Comparison of ENCODE assay signal across 8 mouse cellular contexts in the genomic region with DNA sequence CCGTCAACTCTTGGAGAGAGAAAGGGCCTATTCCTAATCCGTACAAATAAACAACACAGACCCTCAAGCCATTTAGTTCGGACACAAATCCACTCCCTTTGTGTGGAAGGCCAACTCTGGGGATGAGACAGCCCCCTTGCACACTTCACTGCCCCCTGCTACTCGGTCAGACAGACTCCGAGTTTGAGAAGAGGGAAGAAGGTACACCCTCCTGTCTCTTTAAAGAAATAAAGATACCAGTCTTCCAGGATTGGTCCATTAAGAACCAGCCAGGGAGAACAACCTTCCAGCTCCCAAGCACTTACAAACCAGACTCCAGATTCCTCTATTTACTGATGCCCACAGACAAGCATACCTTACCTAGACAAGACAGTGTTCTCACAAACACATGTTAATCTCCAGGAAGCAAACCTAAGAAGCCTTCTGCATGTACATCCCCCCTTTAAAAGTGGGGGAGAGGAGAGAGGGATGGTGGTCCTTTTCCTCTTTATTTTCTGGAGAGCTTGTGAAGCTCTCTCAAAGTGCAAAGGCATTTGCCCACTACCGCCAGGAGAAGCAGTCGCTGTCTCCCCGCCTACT.
DNase-seq lines count a peak whose midpoint lies in the region; ATAC-seq and TF ChIP-seq lines count a peak whose summit lies in the region.

No protein-coding gene starts in this region.

- H3K27me3 ChIP-seq in embryonic facial prominence, embryonic 10.5 days (replicated peaks; ENCODE audit: low read depth, poor library complexity, severe bottlenecking), result no peaks in the 10 kb centered on the region
- 0 out of 2 replicates have a peak, but pooled peaks cover 4% of the 10 kb centered on the region for H3K27me3 ChIP-seq in intestine, embryonic 14.5 days (replicated peaks; ENCODE audit: control insufficient read depth, insufficient read depth, low read length)
- no peaks in the 10 kb centered on the region for H3K27me3 ChIP-seq in thymus, adult 2 months (ENCODE audit: control insufficient read depth, insufficient read depth, low read length)

- peak overlapping the region; percentile 58 for H3K4me3 ChIP-seq in embryonic facial prominence, embryonic 10.5 days
- peak overlapping the region; percentile 21 for H3K4me3 ChIP-seq in intestine, embryonic 14.5 days (ENCODE audit: low read depth, low read length)
- H3K4me3 ChIP-seq in thymus, adult 2 months (ENCODE audit: control insufficient read depth, insufficient read depth, low read length), result no peak overlapping the region

- WGBS in embryonic facial prominence, embryonic 10.5 days, result 6% methylated on average over 8 of the region's 8 CpGs
- 24% methylated on average over 8 of the region's 8 CpGs for WGBS in intestine, embryonic 14.5 days
- WGBS in thymus, adult 2 months, result 66% methylated on average over 8 of the region's 8 CpGs

- H3K9ac ChIP-seq in intestine, embryonic 14.5 days (ENCODE audit: low read length), result no peak overlapping the region

- H3K27ac ChIP-seq in embryonic facial prominence, embryonic 10.5 days (replicated peaks), result peak overlapping the region; percentile 94
- H3K27ac ChIP-seq in intestine, embryonic 14.5 days (ENCODE audit: low read depth), result peak overlapping the region; percentile 64
- H3K27ac ChIP-seq in thymus, adult 2 months (ENCODE audit: control insufficient read depth, insufficient read depth, low read length), result no peak overlapping the region

- DNase-seq in layer of hippocampus, adult 9-10 months (ENCODE audit: low spot score), result peak; percentile 24
- no peak for DNase-seq in layer of hippocampus, adult 18-20 months (ENCODE audit: low spot score in 2 of 2)
- peak; percentile 30 for DNase-seq in embryonic facial prominence, embryonic 10.5 days (ENCODE audit: low spot score)
- no peak for DNase-seq in intestine, embryonic 14.5 days (ENCODE audit: low spot score)
- peak; percentile 46 for DNase-seq in neural tube, embryonic 10.5 days (ENCODE audit: extremely low spot score, low spot score)
- DNase-seq in MN1 (ENCODE audit: low spot score), result no peak
- no peak for DNase-seq in thymus, adult 2 months

- no peaks in the 10 kb centered on the region for H3K9me3 ChIP-seq in embryonic facial prominence, embryonic 10.5 days
- H3K9me3 ChIP-seq in intestine, embryonic 14.5 days (ENCODE audit: control insufficient read depth, low read length), result no peaks in the 10 kb centered on the region

- peaks cover 48% of the 10 kb centered on the region for H3K4me1 ChIP-seq in embryonic facial prominence, embryonic 10.5 days
- peaks cover 6% of the 10 kb centered on the region; the same call in 1 of the 2 replicates for H3K4me1 ChIP-seq in intestine, embryonic 14.5 days (replicated peaks; ENCODE audit: control insufficient read depth, insufficient read depth, low read length)
- no peaks in the 10 kb centered on the region for H3K4me1 ChIP-seq in thymus, adult 2 months (replicated peaks; ENCODE audit: control insufficient read depth, insufficient read depth, low read length)

- no peaks in the 10 kb centered on the region for H3K36me3 ChIP-seq in embryonic facial prominence, embryonic 10.5 days (replicated peaks)
- no peaks in the 10 kb centered on the region for H3K36me3 ChIP-seq in intestine, embryonic 14.5 days (ENCODE audit: control insufficient read depth, insufficient read depth, low read length)
- no peaks in the 10 kb centered on the region for H3K36me3 ChIP-seq in thymus, adult 2 months (ENCODE audit: control insufficient read depth, insufficient read depth, low read length)

- ATAC-seq in intestine, embryonic 14.5 days (replicated peaks; ENCODE audit: low FRiP score, low TSS enrichment, low read depth), result no peak
- ATAC-seq in monocyte, adult 5-6 weeks (replicated peaks; ENCODE audit: insufficient number of reproducible peaks, low FRiP score, low TSS enrichment, poor library complexity, severe bottlenecking), result no peak

- TF ChIP-seq CTCF in thymus, adult 2 months (IDR thresholded peaks at IDR 0.05; ENCODE audit: borderline replicate concordance, control insufficient read depth, extremely low read depth, insufficient read depth, low read length, poor library complexity), result no peak

- no peak for TF ChIP-seq POLR2A in thymus, adult 2 months (IDR thresholded peaks at IDR 0.05; ENCODE audit: control insufficient read depth, extremely low read depth, insufficient read depth, low read length, poor library complexity)

- peak overlapping the region; percentile 51 for H3K4me2 ChIP-seq in intestine, embryonic 14.5 days (ENCODE audit: low read length)

Comparison
In these comparisons a context has a peak if more than half of its experiments do, and no peak if none do; other contexts are left out.
1. DNase-seq: peak in layer of hippocampus, adult 9-10 months (single experiment), embryonic facial prominence, embryonic 10.5 days (single experiment) and neural tube, embryonic 10.5 days (single experiment); none in layer of hippocampus, adult 18-20 months (0 of 2), intestine, embryonic 14.5 days (single experiment), MN1 (single experiment) and thymus, adult 2 months (single experiment).